Comparison of ENCODE assay signal across 11 mouse cellular contexts in the genomic region with DNA sequence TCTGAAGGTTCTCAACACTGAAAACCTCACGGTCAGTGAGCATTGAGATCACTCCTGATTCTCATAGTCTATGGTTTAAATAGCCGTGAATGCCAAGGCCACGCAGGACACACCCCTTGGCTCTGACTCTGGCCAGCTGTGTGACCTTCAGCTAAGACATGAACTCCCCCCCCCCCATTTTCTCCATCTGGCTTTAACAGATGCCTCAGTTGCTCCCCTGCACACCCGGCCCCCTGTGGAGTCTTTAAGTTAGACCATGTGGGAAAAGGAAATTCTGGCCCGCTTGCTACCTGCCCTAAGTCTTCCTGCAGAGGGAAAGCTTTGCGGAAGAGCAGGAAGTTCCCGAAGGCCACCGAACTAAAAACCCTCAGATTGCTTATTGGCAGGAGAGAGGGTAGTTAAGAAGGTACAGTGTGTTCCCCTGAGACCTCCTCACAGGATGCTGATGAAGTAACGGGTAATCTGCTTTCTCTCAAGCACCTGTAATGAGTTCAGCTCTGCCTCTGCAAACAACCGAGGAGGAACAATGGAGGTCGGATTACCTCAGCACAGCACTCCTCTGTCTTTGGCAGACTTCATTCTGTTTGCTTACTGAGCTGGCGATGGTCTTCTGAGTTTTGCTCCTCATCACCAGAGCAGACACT.
DNase-seq lines count a peak whose midpoint lies in the region; ATAC-seq and TF ChIP-seq lines count a peak whose summit lies in the region.
"Had no signal": no experiment of that assay in that cellular context is flagged by ENCODE, and none has a peak within 500 bp of the region (broad histone marks: within the 10 kb centered on the region; RNA-seq: fewer than 3 reads in every experiment).

No protein-coding gene starts in this region.

- no peaks in the 10 kb centered on the region for H3K36me3 ChIP-seq in heart, embryonic 11.5 days (ENCODE audit: control insufficient read depth, insufficient read depth, low read length)
- no peaks in the 10 kb centered on the region for H3K36me3 ChIP-seq in limb, embryonic 13.5 days
- H3K36me3 ChIP-seq: liver, embryonic 12.5 days had no signal

- ATAC-seq in heart, embryonic 11.5 days (replicated peaks; ENCODE audit: insufficient number of reproducible peaks, low FRiP score, low TSS enrichment) = no peak
- ATAC-seq in limb, embryonic 13.5 days (ENCODE audit: low FRiP score, low read depth) = peak; percentile 22
- ATAC-seq: liver, embryonic 12.5 days; Patski had no signal

- TF ChIP-seq POLR2A in cerebellum, adult 2 months (IDR thresholded peaks at IDR 0.05; ENCODE audit: borderline replicate concordance, insufficient read depth, low read length) = no peak

- no peaks in the 10 kb centered on the region for H3K9me3 ChIP-seq in heart, embryonic 11.5 days (replicated peaks; ENCODE audit: control insufficient read depth, low read length)
- H3K9me3 ChIP-seq in limb, embryonic 13.5 days = no peaks in the 10 kb centered on the region
- H3K9me3 ChIP-seq: liver, embryonic 12.5 days had no signal

- no peak for DNase-seq in heart, postnatal 25 days (ENCODE audit: low spot score)
- DNase-seq in ES-CJ7 (ENCODE audit: low read depth, low spot score) (peak; percentile 84), liver (no peak)
- DNase-seq in embryo, embryonic 10 days (ENCODE audit: low spot score) = peak; percentile 23
- no peak for DNase-seq in layer of hippocampus, adult 18-20 months (ENCODE audit: low spot score in 2 of 2)
- DNase-seq in cerebellum, adult 2 months = no peak
- DNase-seq: thymus, adult 2 months had no signal

- peaks cover 8% of the 10 kb centered on the region for H3K4me1 ChIP-seq in heart, embryonic 11.5 days (ENCODE audit: control insufficient read depth, insufficient read depth, low read length)
- H3K4me1 ChIP-seq in limb, embryonic 13.5 days = peaks cover 47% of the 10 kb centered on the region
- H3K4me1 ChIP-seq in cerebellum, adult 2 months (ENCODE audit: control insufficient read depth, insufficient read depth, low read length) = no peaks in the 10 kb centered on the region

- WGBS in heart, embryonic 11.5 days (ENCODE audit: insufficient replicate concordance) = 26% methylated on average over 12 of the region's 12 CpGs
- 7% methylated on average over 12 of the region's 12 CpGs for WGBS in limb, embryonic 13.5 days
- WGBS in cerebellum, adult 2 months = 16% methylated on average over 12 of the region's 12 CpGs

- no peaks in the 10 kb centered on the region for H3K27me3 ChIP-seq in heart, embryonic 11.5 days (ENCODE audit: control insufficient read depth, insufficient read depth, low read length)
- H3K27me3 ChIP-seq in limb, embryonic 13.5 days = no peaks in the 10 kb centered on the region
- no peaks in the 10 kb centered on the region for H3K27me3 ChIP-seq in cerebellum, adult 2 months (ENCODE audit: control insufficient read depth, insufficient read depth, low read length)
- H3K27me3 ChIP-seq: liver, embryonic 12.5 days; Patski had no signal

- H3K9ac ChIP-seq in heart, embryonic 11.5 days (ENCODE audit: low read depth, low read length) = no peak overlapping the region; the same call in 1 of the 2 replicates
- H3K9ac ChIP-seq in limb, embryonic 13.5 days = no peak overlapping the region
- H3K9ac ChIP-seq: liver, embryonic 12.5 days had no signal

- H3K27ac ChIP-seq in heart, embryonic 11.5 days (ENCODE audit: low read depth, low read length) = 0 out of 2 replicates have a peak overlapping the region, but pooled peaks have one; percentile 6
- H3K27ac ChIP-seq in limb, embryonic 13.5 days = peak overlapping the region; percentile 78
- no peak overlapping the region for H3K27ac ChIP-seq in cerebellum, adult 2 months (ENCODE audit: insufficient read depth, low read length)
- H3K27ac ChIP-seq: liver, embryonic 12.5 days had no signal

- H3K4me2 ChIP-seq in heart, embryonic 11.5 days = no peak overlapping the region
- H3K4me2 ChIP-seq in limb, embryonic 13.5 days (replicated peaks) = peak overlapping the region; percentile 35; the same call in 1 of the 2 replicates
- H3K4me2 ChIP-seq: liver, embryonic 12.5 days had no signal

- no peak for TF ChIP-seq CTCF in cerebellum, adult 2 months (IDR thresholded peaks at IDR 0.05; ENCODE audit: borderline replicate concordance, insufficient read depth, low read depth, low read length)

- intact Hi-C loops in heart, postnatal 25 days (cut with DNase I) = no loop called here

- H3K4me3 ChIP-seq in heart, embryonic 11.5 days (ENCODE audit: low read depth, low read length) = no peak overlapping the region
- no peak overlapping the region for H3K4me3 ChIP-seq in limb, embryonic 13.5 days
- no peak overlapping the region for H3K4me3 ChIP-seq in cerebellum, adult 2 months (replicated peaks; ENCODE audit: insufficient read depth, low read depth, low read length)
- H3K4me3 ChIP-seq: liver, embryonic 12.5 days had no signal

Comparison
In these comparisons a context has a peak if more than half of its experiments do, and no peak if none do; other contexts are left out.
1. DNase-seq: peak in ES-CJ7 (single experiment) and embryo, embryonic 10 days (single experiment); none in heart, postnatal 25 days (single experiment), liver (single experiment), layer of hippocampus, adult 18-20 months (0 of 2) and cerebellum, adult 2 months (0 of 2).